In genomic region chr10:14055533-14055981, GRCm38 (mm10) we compare ENCODE assay signal across 8 mouse cellular contexts.
DNase-seq lines count a peak whose midpoint lies in the region; ATAC-seq and TF ChIP-seq lines count a peak whose summit lies in the region.

No protein-coding gene starts in this region.

- no peak overlapping the region for H3K27ac ChIP-seq in limb, embryonic 14.5 days (replicated peaks; ENCODE audit: low read depth, low read length)
- no peak overlapping the region for H3K27ac ChIP-seq in limb, embryonic 10.5 days
- H3K27ac ChIP-seq in forebrain, embryonic 12.5 days, result 0 out of 2 replicates have a peak overlapping the region, but pooled peaks have one; percentile 25
- no peak overlapping the region for H3K27ac ChIP-seq in hindbrain, postnatal 0 days

- H3K27me3 ChIP-seq in limb, embryonic 14.5 days (ENCODE audit: control insufficient read depth, insufficient read depth, low read length), result no peaks in the 10 kb centered on the region
- H3K27me3 ChIP-seq in limb, embryonic 10.5 days (ENCODE audit: low read depth, poor library complexity, severe bottlenecking), result no peaks in the 10 kb centered on the region
- no peaks in the 10 kb centered on the region for H3K27me3 ChIP-seq in forebrain, embryonic 12.5 days
- no peaks in the 10 kb centered on the region for H3K27me3 ChIP-seq in hindbrain, postnatal 0 days (ENCODE audit: insufficient read depth, low read length)
- no peaks in the 10 kb centered on the region for H3K27me3 ChIP-seq in myocyte (ENCODE audit: control insufficient read depth, insufficient read depth, insufficient read length)

- no peak for ATAC-seq in limb, embryonic 14.5 days (ENCODE audit: low FRiP score, low read depth)
- ATAC-seq in forebrain, embryonic 12.5 days (ENCODE audit: low FRiP score), result peak; percentile 50; the same call in 1 of the 2 replicates
- ATAC-seq in hindbrain, postnatal 0 days, result peak; percentile 24; the same call in 1 of the 2 replicates

- 54% methylated on average over 9 of the region's 9 CpGs for WGBS in limb, embryonic 14.5 days
- 56% methylated on average over 9 of the region's 9 CpGs for WGBS in limb, embryonic 10.5 days
- 16% methylated on average over 9 of the region's 9 CpGs for WGBS in forebrain, embryonic 12.5 days
- WGBS in hindbrain, postnatal 0 days, result 25% methylated on average over 9 of the region's 9 CpGs

- no peaks in the 10 kb centered on the region for H3K36me3 ChIP-seq in limb, embryonic 14.5 days (ENCODE audit: control insufficient read depth, insufficient read depth, low read length)
- H3K36me3 ChIP-seq in limb, embryonic 10.5 days, result no peaks in the 10 kb centered on the region
- no peaks in the 10 kb centered on the region for H3K36me3 ChIP-seq in forebrain, embryonic 12.5 days (replicated peaks)
- H3K36me3 ChIP-seq in hindbrain, postnatal 0 days (ENCODE audit: insufficient read depth, low read length), result no peaks in the 10 kb centered on the region
- no peaks in the 10 kb centered on the region for H3K36me3 ChIP-seq in myocyte (ENCODE audit: control insufficient read depth, insufficient read depth)

- no peak for TF ChIP-seq CTCF in brain, embryonic 14.5 days (IDR thresholded peaks at IDR 0.05; ENCODE audit: borderline replicate concordance, extremely low read depth, insufficient read depth, insufficient read length)
- no peak for TF ChIP-seq CTCF in hindbrain, postnatal 0 days (IDR thresholded peaks at IDR 0.05; ENCODE audit: low read depth)

- no peak overlapping the region for H3K9ac ChIP-seq in limb, embryonic 14.5 days (ENCODE audit: low read depth, low read length, severe bottlenecking)
- H3K9ac ChIP-seq in forebrain, embryonic 12.5 days, result no peak overlapping the region
- H3K9ac ChIP-seq in hindbrain, postnatal 0 days (replicated peaks; ENCODE audit: low read length), result no peak overlapping the region

- no peak overlapping the region for H3K4me2 ChIP-seq in limb, embryonic 14.5 days (replicated peaks; ENCODE audit: low read depth, low read length, severe bottlenecking)
- no peak overlapping the region for H3K4me2 ChIP-seq in forebrain, embryonic 12.5 days
- no peak overlapping the region for H3K4me2 ChIP-seq in hindbrain, postnatal 0 days (ENCODE audit: low read depth, low read length)
- H3K4me2 ChIP-seq in myocyte (ENCODE audit: low read depth), result peak overlapping the region; percentile 60

- peaks cover 3% of the 10 kb centered on the region; the same call in 1 of the 2 replicates for H3K4me1 ChIP-seq in limb, embryonic 14.5 days (ENCODE audit: control insufficient read depth, insufficient read depth, low read length)
- peaks cover 15% of the 10 kb centered on the region for H3K4me1 ChIP-seq in limb, embryonic 10.5 days
- peaks cover 29% of the 10 kb centered on the region for H3K4me1 ChIP-seq in forebrain, embryonic 12.5 days
- H3K4me1 ChIP-seq in hindbrain, postnatal 0 days (ENCODE audit: insufficient read depth, low read length), result peaks cover 22% of the 10 kb centered on the region

- no peaks in the 10 kb centered on the region for H3K9me3 ChIP-seq in limb, embryonic 14.5 days (ENCODE audit: control insufficient read depth, low read length)
- H3K9me3 ChIP-seq in limb, embryonic 10.5 days (replicated peaks), result no peaks in the 10 kb centered on the region
- no peaks in the 10 kb centered on the region for H3K9me3 ChIP-seq in forebrain, embryonic 12.5 days
- H3K9me3 ChIP-seq in hindbrain, postnatal 0 days (ENCODE audit: low read length), result no peaks in the 10 kb centered on the region

- peak; percentile 9 for DNase-seq in limb, embryonic 14.5 days (ENCODE audit: low spot score)
- DNase-seq in limb, embryonic 10.5 days (ENCODE audit: low spot score), result no peak
- peak; percentile 75 for DNase-seq in brain, embryonic 14.5 days (ENCODE audit: low read depth)
- DNase-seq in hindbrain, postnatal 0 days (ENCODE audit: low spot score), result peak; percentile 51
- DNase-seq in thymus, postnatal 36 days, result no peak
- no peak for DNase-seq in layer of hippocampus, postnatal 10 days (ENCODE audit: low spot score in 2 of 2)

- H3ac ChIP-seq in myocyte (ENCODE audit: control insufficient read depth, insufficient read length), result no peak overlapping the region

- peaks cover 47% of the 10 kb centered on the region for H3K79me2 ChIP-seq in myocyte (ENCODE audit: control insufficient read depth, insufficient read depth)

- no peak for TF ChIP-seq POLR2A in limb, embryonic 14.5 days (IDR thresholded peaks at IDR 0.05; ENCODE audit: borderline replicate concordance, extremely low read depth, insufficient read depth, insufficient read length)
- no peak for TF ChIP-seq POLR2A in brain, embryonic 14.5 days (IDR thresholded peaks at IDR 0.05; ENCODE audit: borderline replicate concordance, extremely low read depth, insufficient read depth, insufficient read length, poor library complexity, severe bottlenecking)
- no peak for TF ChIP-seq POLR2A in myocyte (IDR thresholded peaks at IDR 0.05; ENCODE audit: insufficient read length, low read depth)

- no peak overlapping the region for H3K4me3 ChIP-seq in limb, embryonic 14.5 days (replicated peaks; ENCODE audit: low read length)
- H3K4me3 ChIP-seq in limb, embryonic 10.5 days, result no peak overlapping the region
- H3K4me3 ChIP-seq in forebrain, embryonic 12.5 days (replicated peaks), result no peak overlapping the region
- H3K4me3 ChIP-seq in hindbrain, postnatal 0 days (ENCODE audit: low read length), result no peak overlapping the region
- no peak overlapping the region for H3K4me3 ChIP-seq in myocyte

TF ChIP-seq in myocyte, 11 proteins besides CTCF, POLR2A, EP300 and RAD21:
- no peak for TF ChIP-seq SRF (IDR thresholded peaks at IDR 0.05; ENCODE audit: control insufficient read depth, insufficient read length, low read depth)
- TF ChIP-seq TCF12 (IDR thresholded peaks at IDR 0.05; ENCODE audit: insufficient read depth, poor library complexity, severe bottlenecking), result no peak
- no peak for TF ChIP-seq TCF3 (IDR thresholded peaks at IDR 0.05; ENCODE audit: insufficient read length, low read depth)
- TF ChIP-seq MYOD1 (IDR thresholded peaks at IDR 0.05; ENCODE audit: control insufficient read depth in 1 of 3, insufficient read length in 2 of 3, low read depth in 2 of 3), result no peak
- no peak for TF ChIP-seq REST (IDR thresholded peaks at IDR 0.05; ENCODE audit: insufficient read depth, insufficient read length)
- no peak for TF ChIP-seq CEBPB (IDR thresholded peaks at IDR 0.05; ENCODE audit: insufficient read depth, poor library complexity, severe bottlenecking)
- no peak for TF ChIP-seq E2F4 (IDR thresholded peaks at IDR 0.05; ENCODE audit: insufficient read depth)
- no peak for TF ChIP-seq MAX (IDR thresholded peaks at IDR 0.05; ENCODE audit: low read depth)
- TF ChIP-seq MYOG (IDR thresholded peaks at IDR 0.05; ENCODE audit: control insufficient read depth in 1 of 3, insufficient read depth in 1 of 3, insufficient read length in 2 of 3, low read depth in 2 of 3), result no peak
- no peak for TF ChIP-seq POLR2AphosphoS2 (IDR thresholded peaks at IDR 0.05; ENCODE audit: insufficient read length, low read depth)
- TF ChIP-seq USF1 (IDR thresholded peaks at IDR 0.05; ENCODE audit: low read depth), result no peak
TF ChIP-seq in myocyte: peak in this region for 0.

Comparison
In these comparisons a context has a peak if more than half of its experiments do, and no peak if none do; other contexts are left out.
1. DNase-seq: peak in limb, embryonic 14.5 days (single experiment), brain, embryonic 14.5 days (single experiment) and hindbrain, postnatal 0 days (single experiment); none in limb, embryonic 10.5 days (single experiment), thymus, postnatal 36 days (0 of 2) and layer of hippocampus, postnatal 10 days (0 of 2).